23 mouse cellular contexts compared by ENCODE assay signal in genomic region chr4:124737486-124737885, GRCm38 (mm10). TPM values are rescaled to one million over a fixed set of nuclear protein-coding genes. Genes with fewer than 3 reads are reported as not detected.
DNase-seq lines count a peak whose midpoint lies in the region; ATAC-seq and TF ChIP-seq lines count a peak whose summit lies in the region.
"Had no signal": no experiment of that assay in that cellular context is flagged by ENCODE, and none has a peak within 500 bp of the region (broad histone marks: within the 10 kb centered on the region; RNA-seq: fewer than 3 reads in every experiment).

No protein-coding gene starts in this region.

- 0 out of 2 replicates have a peak, but pooled peaks cover 4% of the 10 kb centered on the region for H3K36me3 ChIP-seq in hindbrain, postnatal 0 days (ENCODE audit: insufficient read depth, low read length)
- H3K36me3 ChIP-seq in hindbrain, embryonic 10.5 days = peaks cover 19% of the 10 kb centered on the region
- peaks cover 3% of the 10 kb centered on the region; the same call in 1 of the 2 replicates for H3K36me3 ChIP-seq in midbrain, embryonic 11.5 days (ENCODE audit: control insufficient read depth, insufficient read depth, low read length)
- peaks cover 4% of the 10 kb centered on the region; the same call in 1 of the 2 replicates for H3K36me3 ChIP-seq in midbrain, embryonic 16.5 days (ENCODE audit: control insufficient read depth, insufficient read depth, low read length)
- H3K36me3 ChIP-seq in macrophage (ENCODE audit: inconsistent target) = no peaks in the 10 kb centered on the region
- H3K36me3 ChIP-seq in small intestine, adult 2 months (ENCODE audit: control insufficient read depth, insufficient read depth, low read length) = no peaks in the 10 kb centered on the region; the same call in 1 of the 2 replicates

- H3K9ac ChIP-seq in hindbrain, postnatal 0 days (replicated peaks; ENCODE audit: low read length) = no peak overlapping the region
- no peak overlapping the region for H3K9ac ChIP-seq in midbrain, embryonic 11.5 days (ENCODE audit: low read length)
- H3K9ac ChIP-seq in midbrain, embryonic 16.5 days (ENCODE audit: low read depth, low read length) = no peak overlapping the region
- H3K9ac ChIP-seq: forebrain, embryonic 13.5 days; kidney, embryonic 15.5 days; liver, embryonic 12.5 days; liver, postnatal 0 days had no signal

- no peak for DNase-seq in hindbrain, postnatal 0 days (ENCODE audit: low spot score)
- no peak for DNase-seq in hindbrain, embryonic 10.5 days (ENCODE audit: low spot score)
- DNase-seq in midbrain, embryonic 11.5 days (ENCODE audit: low spot score, missing footprints) = peak; percentile 45
- no peak for DNase-seq in embryo, embryonic 11 days
- DNase-seq: adrenal gland, postnatal 36 days; B cell, adult 2 months; cerebellum, adult 18-20 months; cerebellum, postnatal 14 days; gastrocnemius, postnatal 36 days; heart, adult 18-20 months; heart, postnatal 36 days; layer of hippocampus, postnatal 36 days; left cerebral cortex, postnatal 4 days; liver, postnatal 0 days; lung, postnatal 36 days had no signal

- no peak for ATAC-seq in hindbrain, postnatal 0 days
- no peak for ATAC-seq in midbrain, embryonic 11.5 days (ENCODE audit: low FRiP score)
- ATAC-seq in midbrain, embryonic 16.5 days = no peak
- ATAC-seq: forebrain, embryonic 13.5 days; intestine, embryonic 16.5 days; liver, embryonic 12.5 days; liver, postnatal 0 days had no signal

- no peak for TF ChIP-seq CTCF in hindbrain, postnatal 0 days (IDR thresholded peaks at IDR 0.05; ENCODE audit: low read depth)
- TF ChIP-seq CTCF in small intestine, adult 2 months (IDR thresholded peaks at IDR 0.05; ENCODE audit: extremely low read depth, insufficient read length, insufficient replicate concordance, low read depth, low read length) = no peak

- no peak overlapping the region for H3K4me2 ChIP-seq in hindbrain, postnatal 0 days (ENCODE audit: low read depth, low read length)
- no peak overlapping the region for H3K4me2 ChIP-seq in midbrain, embryonic 11.5 days
- no peak overlapping the region for H3K4me2 ChIP-seq in midbrain, embryonic 16.5 days (ENCODE audit: low read length)
- H3K4me2 ChIP-seq: forebrain, embryonic 13.5 days; heart, embryonic 11.5 days; kidney, embryonic 15.5 days; liver, embryonic 12.5 days had no signal

- 73% methylated on average over 5 of the region's 5 CpGs for WGBS in hindbrain, postnatal 0 days
- 78% methylated on average over 5 of the region's 5 CpGs for WGBS in hindbrain, embryonic 10.5 days
- 81% methylated on average over 5 of the region's 5 CpGs for WGBS in midbrain, embryonic 11.5 days
- 74% methylated on average over 5 of the region's 5 CpGs for WGBS in midbrain, embryonic 16.5 days
- 92% methylated on average over 5 of the region's 5 CpGs for WGBS in macrophage (ENCODE audit: missing documents)
- WGBS in small intestine, adult 2 months = 72% methylated on average over 5 of the region's 5 CpGs

- H3K27ac ChIP-seq in hindbrain, postnatal 0 days = peak overlapping the region; percentile 43; the same call in 1 of the 2 replicates
- H3K27ac ChIP-seq in hindbrain, embryonic 10.5 days = no peak overlapping the region
- no peak overlapping the region for H3K27ac ChIP-seq in midbrain, embryonic 11.5 days (ENCODE audit: low read depth, low read length)
- H3K27ac ChIP-seq in midbrain, embryonic 16.5 days (ENCODE audit: low read length) = no peak overlapping the region
- H3K27ac ChIP-seq in macrophage = peak overlapping the region; percentile 91
- no peak overlapping the region for H3K27ac ChIP-seq in small intestine, adult 2 months (ENCODE audit: insufficient read depth, low read depth, low read length)
- H3K27ac ChIP-seq: forebrain, embryonic 13.5 days; kidney, embryonic 15.5 days; liver, embryonic 12.5 days had no signal

- H3K27me3 ChIP-seq in hindbrain, postnatal 0 days (ENCODE audit: insufficient read depth, low read length) = no peaks in the 10 kb centered on the region
- no peaks in the 10 kb centered on the region for H3K27me3 ChIP-seq in hindbrain, embryonic 10.5 days (ENCODE audit: insufficient read depth, poor library complexity, severe bottlenecking)
- H3K27me3 ChIP-seq in midbrain, embryonic 11.5 days (ENCODE audit: control insufficient read depth, insufficient read depth, low read length) = no peaks in the 10 kb centered on the region
- no peaks in the 10 kb centered on the region for H3K27me3 ChIP-seq in midbrain, embryonic 16.5 days (ENCODE audit: control insufficient read depth, insufficient read depth, low read depth, low read length)
- H3K27me3 ChIP-seq in small intestine, adult 2 months (ENCODE audit: control insufficient read depth, insufficient read depth, low read length) = no peaks in the 10 kb centered on the region
- H3K27me3 ChIP-seq: forebrain, embryonic 13.5 days; kidney, embryonic 15.5 days; liver, embryonic 12.5 days had no signal

- peaks cover 4% of the 10 kb centered on the region; the same call in 1 of the 2 replicates for H3K4me1 ChIP-seq in hindbrain, postnatal 0 days (ENCODE audit: insufficient read depth, low read length)
- peaks cover 31% of the 10 kb centered on the region for H3K4me1 ChIP-seq in hindbrain, embryonic 10.5 days (replicated peaks)
- peaks cover 3% of the 10 kb centered on the region; the same call in 1 of the 2 replicates for H3K4me1 ChIP-seq in midbrain, embryonic 11.5 days (ENCODE audit: control insufficient read depth, insufficient read depth, low read length)
- peaks cover 8% of the 10 kb centered on the region for H3K4me1 ChIP-seq in midbrain, embryonic 16.5 days (ENCODE audit: control insufficient read depth, insufficient read depth, low read length)
- peaks cover 6% of the 10 kb centered on the region; the same call in 1 of the 2 replicates for H3K4me1 ChIP-seq in small intestine, adult 2 months (ENCODE audit: control insufficient read depth, insufficient read depth, insufficient read length, low read length)

- peaks cover 5% of the 10 kb centered on the region; the same call in 1 of the 2 replicates for H3K79me2 ChIP-seq in macrophage (ENCODE audit: inconsistent target)

- H3K4me3 ChIP-seq in hindbrain, postnatal 0 days (ENCODE audit: low read length) = no peak overlapping the region
- H3K4me3 ChIP-seq in hindbrain, embryonic 10.5 days = no peak overlapping the region
- no peak overlapping the region for H3K4me3 ChIP-seq in midbrain, embryonic 11.5 days (ENCODE audit: low read depth, low read length)
- H3K4me3 ChIP-seq in midbrain, embryonic 16.5 days (ENCODE audit: low read depth, low read length) = no peak overlapping the region
- H3K4me3 ChIP-seq in macrophage (ENCODE audit: inconsistent target) = no peak overlapping the region; the same call in 1 of the 2 replicates
- peak overlapping the region; percentile 14; the same call in 1 of the 2 replicates for H3K4me3 ChIP-seq in small intestine, adult 2 months (ENCODE audit: low read depth, low read length)
- H3K4me3 ChIP-seq: forebrain, embryonic 13.5 days; kidney, embryonic 15.5 days; liver, embryonic 12.5 days had no signal

- no peak for TF ChIP-seq POLR2A in small intestine, adult 2 months (IDR thresholded peaks at IDR 0.05; ENCODE audit: low read depth, low read length)

- no peaks in the 10 kb centered on the region for H3K9me3 ChIP-seq in hindbrain, postnatal 0 days (ENCODE audit: low read length)
- no peaks in the 10 kb centered on the region for H3K9me3 ChIP-seq in hindbrain, embryonic 10.5 days
- no peaks in the 10 kb centered on the region for H3K9me3 ChIP-seq in midbrain, embryonic 11.5 days (ENCODE audit: control insufficient read depth, low read length)
- no peaks in the 10 kb centered on the region for H3K9me3 ChIP-seq in midbrain, embryonic 16.5 days (replicated peaks; ENCODE audit: control insufficient read depth, low read length, poor library complexity, severe bottlenecking)
- H3K9me3 ChIP-seq: forebrain, embryonic 13.5 days; kidney, embryonic 15.5 days; liver, embryonic 12.5 days had no signal

RNA-seq across cellular contexts. Expression of gene Inpp5b, which starts 4.2 kb away (rescaled TPM):
- total RNA-seq in hindbrain, postnatal 0 days (2014; rRNA removed) = 15.9 and 16.0 TPM in 2 replicates
- 14.9 and 15.4 TPM in 2 replicates for polyA plus RNA-seq in hindbrain, postnatal 0 days (2015; fragmentation: Nextera tagmentation; extraction: Ambion mirVana)
- 24.2 and 26.8 TPM in 2 replicates for polyA plus RNA-seq in hindbrain, embryonic 10.5 days (2016; fragmentation: Nextera tagmentation; extraction: Ambion mirVana)
- polyA plus RNA-seq in midbrain, embryonic 11.5 days (2014; fragmentation: Nextera tagmentation; extraction: Ambion mirVana) = 24.6 and 28.2 TPM in 2 replicates
- 24.4 and 26.6 TPM in 2 replicates for polyA plus RNA-seq in midbrain, embryonic 16.5 days (2015; fragmentation: Nextera tagmentation; extraction: Ambion mirVana)
- total RNA-seq in macrophage (2018; cell fraction: chromatin; rRNA removed) = 100 to 1,000 TPM in 8 of 26 experiments, 10 to 100 TPM in 18; 21.2 to 240 (median 86.4) TPM
- 10 to 100 TPM; 14.1 to 43.3 (median 24.3) TPM for total RNA-seq in macrophage (2018; cell fraction: cytosol; rRNA removed)
- 100 to 1,000 TPM in 3 of 26 experiments, 10 to 100 TPM in 23; 23.7 to 144 (median 56.6) TPM for total RNA-seq in macrophage (2018; cell fraction: nucleus; rRNA removed)
- polyA plus RNA-seq in macrophage (2018) = 20.2 to 23.6 TPM (median 22.9 TPM) in 3 replicates
- polyA plus RNA-seq in small intestine, adult 2 months (2012; rRNA removed) = 21.8 and 26.7 TPM in 2 replicates

RNA-seq across cellular contexts. Expression of gene Sf3a3, which starts 22.9 kb away (rescaled TPM):
- total RNA-seq in hindbrain, postnatal 0 days (2014; rRNA removed) = 18.7 and 33.0 TPM in 2 replicates
- polyA plus RNA-seq in hindbrain, postnatal 0 days (2015; fragmentation: Nextera tagmentation; extraction: Ambion mirVana) = 79.7 and 87.9 TPM in 2 replicates
- polyA plus RNA-seq in hindbrain, embryonic 10.5 days (2016; fragmentation: Nextera tagmentation; extraction: Ambion mirVana) = 221 and 243 TPM in 2 replicates
- 221 and 236 TPM in 2 replicates for polyA plus RNA-seq in midbrain, embryonic 11.5 days (2014; fragmentation: Nextera tagmentation; extraction: Ambion mirVana)
- polyA plus RNA-seq in midbrain, embryonic 16.5 days (2015; fragmentation: Nextera tagmentation; extraction: Ambion mirVana) = 98.1 and 106 TPM in 2 replicates
- total RNA-seq in macrophage (2018; cell fraction: chromatin; rRNA removed) = 10 to 100 TPM; 29.3 to 87.9 (median 60.7) TPM
- 10 to 100 TPM; 30.9 to 47.9 (median 40.8) TPM for total RNA-seq in macrophage (2018; cell fraction: cytosol; rRNA removed)
- 10 to 100 TPM; 20.8 to 65.4 (median 32.2) TPM for total RNA-seq in macrophage (2018; cell fraction: nucleus; rRNA removed)
- polyA plus RNA-seq in macrophage (2018) = 38.3 to 63.8 TPM (median 62.7 TPM) in 3 replicates
- 3.3 and 7.2 TPM in 2 replicates for polyA plus RNA-seq in small intestine, adult 2 months (2012; rRNA removed)

RNA-seq across cellular contexts. Expression of gene Fhl3, which starts 37.0 kb away (rescaled TPM):
- 7.1 and 7.3 TPM in 2 replicates for total RNA-seq in hindbrain, postnatal 0 days (2014; rRNA removed)
- 2.5 and 3.1 TPM in 2 replicates for polyA plus RNA-seq in hindbrain, postnatal 0 days (2015; fragmentation: Nextera tagmentation; extraction: Ambion mirVana)
- polyA plus RNA-seq in hindbrain, embryonic 10.5 days (2016; fragmentation: Nextera tagmentation; extraction: Ambion mirVana) = 4.0 and 5.7 TPM in 2 replicates
- polyA plus RNA-seq in midbrain, embryonic 11.5 days (2014; fragmentation: Nextera tagmentation; extraction: Ambion mirVana) = 3.9 and 4.5 TPM in 2 replicates
- polyA plus RNA-seq in midbrain, embryonic 16.5 days (2015; fragmentation: Nextera tagmentation; extraction: Ambion mirVana) = 1.5 and 1.7 TPM in 2 replicates
- total RNA-seq in macrophage (2018; cell fraction: chromatin; rRNA removed) = 100 to 1,000 TPM in 5 of 26 experiments, 10 to 100 TPM in 21; 19.4 to 246 (median 86.4) TPM
- 100 to 1,000 TPM in 1 of 26 experiments, 10 to 100 TPM in 25; 25.7 to 105 (median 54.7) TPM for total RNA-seq in macrophage (2018; cell fraction: cytosol; rRNA removed)
- 100 to 1,000 TPM in 5 of 26 experiments, 10 to 100 TPM in 21; 31.8 to 142 (median 70.6) TPM for total RNA-seq in macrophage (2018; cell fraction: nucleus; rRNA removed)
- polyA plus RNA-seq in macrophage (2018) = 24.2 to 70.3 TPM (median 28.8 TPM) in 3 replicates
- polyA plus RNA-seq in small intestine, adult 2 months (2012; rRNA removed) = 6.8 and 9.2 TPM in 2 replicates

RNA-seq across cellular contexts. Expression of gene Utp11, which starts 44.1 kb away (rescaled TPM):
- total RNA-seq in hindbrain, postnatal 0 days (2014; rRNA removed) = 4.0 and 9.0 TPM in 2 replicates
- 31.2 and 39.0 TPM in 2 replicates for polyA plus RNA-seq in hindbrain, postnatal 0 days (2015; fragmentation: Nextera tagmentation; extraction: Ambion mirVana)
- 62.8 and 62.9 TPM in 2 replicates for polyA plus RNA-seq in hindbrain, embryonic 10.5 days (2016; fragmentation: Nextera tagmentation; extraction: Ambion mirVana)
- 66.2 and 75.4 TPM in 2 replicates for polyA plus RNA-seq in midbrain, embryonic 11.5 days (2014; fragmentation: Nextera tagmentation; extraction: Ambion mirVana)
- polyA plus RNA-seq in midbrain, embryonic 16.5 days (2015; fragmentation: Nextera tagmentation; extraction: Ambion mirVana) = 39.8 and 43.8 TPM in 2 replicates
- 100 to 1,000 TPM in 1 of 26 experiments, 10 to 100 TPM in 25; 12.1 to 101 (median 51.8) TPM for total RNA-seq in macrophage (2018; cell fraction: chromatin; rRNA removed)
- 10 to 100 TPM; 24.9 to 44.6 (median 33.0) TPM for total RNA-seq in macrophage (2018; cell fraction: cytosol; rRNA removed)
- 10 to 100 TPM; 11.1 to 53.3 (median 29.8) TPM for total RNA-seq in macrophage (2018; cell fraction: nucleus; rRNA removed)
- 32.1 to 58.7 TPM (median 57.7 TPM) in 3 replicates for polyA plus RNA-seq in macrophage (2018)
- polyA plus RNA-seq in small intestine, adult 2 months (2012; rRNA removed) = 0.57 and 0.85 TPM in 2 replicates

Comparison
In these comparisons a context has a peak if more than half of its experiments do, and no peak if none do; other contexts are left out.
1. H3K27ac ChIP-seq: peak in hindbrain, postnatal 0 days (single experiment) and macrophage (single experiment); none in hindbrain, embryonic 10.5 days (single experiment), midbrain, embryonic 11.5 days (single experiment), midbrain, embryonic 16.5 days (single experiment) and small intestine, adult 2 months (single experiment).